Mouse (Mus musculus) kidney, embryonic 14.5 days (tissue): ENCODE measurements around the gene Zfp36. TPM values are rescaled to one million over a fixed set of nuclear protein-coding genes. Genes with fewer than 3 reads are reported as not detected.

Experiments used
- ATAC-seq: fragments of 200-750 bp; cut with Nextera tagmentation; 2 replicates; pipeline ENCODE4 v1.8.0; 2017; ENCODE audit warnings: moderate number of reproducible peaks, mild to moderate bottlenecking, moderate TSS enrichment, moderate library complexity; ENCODE audit not compliant: low FRiP score, low TSS enrichment
- H3K27ac ChIP-seq: fragments of 300-500 bp; sonication (generic); 2 replicates; pipeline ENCODE4 v1.5.1; 2014; ENCODE audit warnings: low read depth, mild to moderate bottlenecking, low read length, moderate library complexity, mixed read lengths
- H3K27me3 ChIP-seq: fragments of 300-500 bp; sonication (generic); 2 replicates; pipeline ENCODE4 v1.6.1; 2014; ENCODE audit warnings: mild to moderate bottlenecking, low read length; ENCODE audit not compliant: control insufficient read depth, insufficient read depth
- H3K36me3 ChIP-seq: fragments of 300-500 bp; sonication (generic); 2 replicates; pipeline ENCODE4 v1.6.1; 2014; ENCODE audit warnings: low read length, mixed read lengths; ENCODE audit not compliant: control insufficient read depth, insufficient read depth
- H3K4me1 ChIP-seq: fragments of 300-500 bp; sonication (generic); 2 replicates; pipeline ENCODE4 v1.6.1; 2014; ENCODE audit warnings: low read length, mixed read lengths; ENCODE audit not compliant: control insufficient read depth, insufficient read depth
- H3K4me2 ChIP-seq: fragments of 300-500 bp; sonication (generic); replicated peaks from 2 replicates; pipeline ENCODE4 v1.6.1; 2014; ENCODE audit warnings: low read depth, mild to moderate bottlenecking, low read length
- H3K4me3 ChIP-seq: fragments of 300-500 bp; sonication (generic); 2 replicates; pipeline ENCODE4 v1.5.1; 2014; ENCODE audit warnings: mild to moderate bottlenecking, low read length
- H3K9ac ChIP-seq: fragments of 300-500 bp; sonication (generic); 2 replicates; pipeline ENCODE4 v1.6.1; 2014; ENCODE audit warnings: low read depth, mild to moderate bottlenecking, low read length, moderate library complexity
- H3K9me3 ChIP-seq: fragments of 300-500 bp; sonication (generic); 2 replicates; pipeline ENCODE4 v1.6.1; 2016; ENCODE audit warnings: low read length; ENCODE audit not compliant: control insufficient read depth
- WGBS: fragments of 180-500 bp; shearing (Covaris S2); extraction: QIAGEN DNeasy Blood & Tissue Kit; methylation state at CpG from one replicate; pipeline ENCODE4 v1.1.7; 2014; 5-methylcytosine and 5-hydroxymethylcytosine counted together
- polyA plus RNA-seq: library from polyadenylated mRNA; unstranded; fragments of >200 nt; fragmentation: Nextera tagmentation; extraction: Ambion mirVana; gene quantifications from 2 replicates; pipeline ENCODE4 v1.2.1, GENCODE M21; 2014

Gene Zfp36
- polyA plus RNA-seq, 1 experiment from 2014 or later: 10.7 TPM

DNA sequence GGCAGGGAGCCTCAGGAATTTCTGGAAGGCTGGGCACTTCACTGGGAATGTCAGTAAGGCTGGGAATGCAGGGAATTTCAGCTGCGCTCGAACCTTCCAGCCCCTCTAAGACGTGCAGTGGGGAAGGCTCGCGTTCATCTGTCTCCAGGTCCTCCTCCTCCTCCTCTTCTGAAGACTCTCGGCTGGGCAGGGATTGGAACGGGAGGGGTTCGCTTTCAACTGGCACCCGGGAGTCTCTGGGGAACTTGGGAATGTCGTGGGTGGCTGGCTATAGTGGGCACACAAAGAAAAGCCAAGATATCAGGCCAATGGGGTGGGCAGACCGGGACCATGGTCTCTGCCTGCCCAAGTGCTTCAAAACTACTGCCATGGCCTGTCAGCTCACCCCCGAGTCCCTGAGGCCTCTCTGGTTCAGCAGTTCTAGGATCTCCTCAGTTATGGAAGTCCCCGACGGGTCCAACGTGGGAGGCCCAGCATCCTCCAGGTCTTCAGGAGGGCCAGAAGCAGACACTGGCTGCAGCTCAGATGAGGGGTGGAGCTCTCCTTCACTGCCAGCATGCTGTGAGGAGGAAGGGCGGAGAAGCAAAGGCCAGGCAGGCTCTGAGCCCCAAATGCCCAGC, 17.5 kb downstream of the Zfp36 start:
- Histone ChIP-seq H3K4me1 (peaks cover 9% of the 10 kb centered on the region; the same call in 1 of the 2 replicates), H3K4me3 (no peak overlapping the region), H3K9ac (no peak overlapping the region), H3K27ac (no peak overlapping the region), H3K27me3 (no peaks in the 10 kb centered on the region), H3K4me2 (no peak overlapping the region), H3K9me3 (no peaks in the 10 kb centered on the region), H3K36me3 (peaks cover 83% of the 10 kb centered on the region)
- ATAC-seq: no peak
- 87% methylated on average over 16 of the region's 16 CpGs for WGBS

DNA sequence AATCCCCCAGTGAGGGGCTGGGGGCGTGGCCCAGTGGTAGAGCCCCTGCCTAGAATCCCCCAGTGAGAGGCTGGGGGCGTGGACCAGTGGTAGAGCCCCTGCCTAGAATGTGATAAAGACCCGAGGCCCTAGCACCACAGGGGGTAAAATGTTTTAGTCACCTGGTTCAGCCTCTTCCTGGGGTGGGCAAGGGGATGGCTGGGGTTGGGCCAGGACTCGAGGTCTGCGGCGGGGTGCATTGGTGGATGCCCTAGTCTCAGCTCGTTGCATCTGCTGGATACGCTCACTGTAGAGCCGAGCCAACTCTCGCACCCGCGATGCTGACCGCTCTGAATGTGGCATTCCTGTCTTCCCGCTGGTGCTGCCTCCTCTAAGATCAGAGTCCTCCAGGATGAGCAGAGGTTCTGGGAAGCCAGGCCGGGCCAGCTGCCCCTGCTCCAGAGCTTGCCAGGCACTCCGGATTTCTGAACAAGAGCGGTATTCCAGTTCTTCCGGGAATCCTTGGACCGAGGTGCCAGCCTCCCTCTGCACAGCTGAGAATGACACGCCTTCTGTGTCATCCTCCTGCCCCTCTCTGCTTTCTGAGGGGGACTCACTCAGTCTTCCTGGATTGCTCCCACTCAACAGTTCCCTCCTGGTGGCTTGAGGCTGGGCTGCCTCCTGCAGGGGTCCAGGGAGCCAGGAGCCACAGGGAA, 18.3 kb downstream of the Zfp36 start:
- Histone ChIP-seq H3K9ac (no peak overlapping the region), H3K27me3 (no peaks in the 10 kb centered on the region), H3K4me1 (peaks cover 14% of the 10 kb centered on the region; the same call in 1 of the 2 replicates), H3K27ac (no peak overlapping the region), H3K4me2 (no peak overlapping the region), H3K4me3 (no peak overlapping the region), H3K36me3 (peaks cover 76% of the 10 kb centered on the region), H3K9me3 (no peaks in the 10 kb centered on the region)
- ATAC-seq: no peak
- 93% methylated on average over 20 of the region's 20 CpGs for WGBS

DNA sequence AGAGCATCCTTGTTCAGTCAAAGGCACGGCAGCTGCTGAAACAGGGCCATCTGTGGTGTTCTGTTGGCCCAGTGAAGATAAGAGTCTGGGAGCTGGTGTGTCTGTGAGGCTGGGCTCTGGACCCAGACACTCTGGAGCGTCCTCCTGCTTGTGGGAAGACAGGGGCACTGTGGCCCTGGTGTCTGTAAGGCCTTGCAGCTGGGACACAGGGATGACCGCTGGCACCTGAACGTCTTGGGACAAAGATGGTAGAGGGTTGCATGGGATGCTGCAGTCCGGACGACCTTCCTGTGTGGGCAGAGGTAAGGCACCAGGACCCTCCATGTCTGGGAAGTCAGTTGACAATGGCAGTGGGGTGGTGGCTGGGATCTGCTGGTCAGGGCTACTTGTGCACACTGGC, 19.8 kb downstream of the Zfp36 start:
- ATAC-seq: no peak
- 95% methylated on average over 6 of the region's 6 CpGs for WGBS
- Histone ChIP-seq H3K9me3 (no peaks in the 10 kb centered on the region), H3K36me3 (peaks cover 61% of the 10 kb centered on the region), H3K4me1 (peaks cover 17% of the 10 kb centered on the region; the same call in 1 of the 2 replicates), H3K9ac (no peak overlapping the region), H3K27ac (no peak overlapping the region), H3K27me3 (no peaks in the 10 kb centered on the region), H3K4me3 (no peak overlapping the region), H3K4me2 (no peak overlapping the region)

DNA sequence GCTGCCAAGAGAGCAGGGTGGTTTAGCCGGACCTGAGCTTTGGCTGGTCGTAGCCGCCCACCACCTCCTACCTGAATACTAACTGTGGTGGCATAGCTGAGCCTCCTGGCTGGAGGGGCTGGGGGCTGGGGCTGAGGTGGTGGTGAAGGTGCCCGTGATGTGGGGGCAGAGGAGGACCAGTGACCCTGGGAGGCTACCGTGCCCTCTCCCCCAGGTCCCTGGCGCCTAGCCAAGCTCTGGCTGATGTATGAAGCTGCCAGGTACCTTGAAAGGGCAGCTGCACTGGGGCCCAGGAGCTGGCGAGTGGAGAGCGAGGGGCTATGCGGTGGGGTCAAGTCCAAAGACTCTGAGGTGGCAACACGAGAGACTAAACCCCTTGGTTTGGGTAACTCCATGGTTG, 20.2 kb downstream of the Zfp36 start:
- no peak overlapping the region for H3K27ac ChIP-seq
- ATAC-seq: no peak
- H3K9ac ChIP-seq: no peak overlapping the region
- peaks cover 56% of the 10 kb centered on the region for H3K36me3 ChIP-seq
- WGBS: 86% methylated on average over 10 of the region's 10 CpGs
- no peaks in the 10 kb centered on the region for H3K9me3 ChIP-seq
- H3K4me3 ChIP-seq: no peak overlapping the region
- H3K4me1 ChIP-seq: peaks cover 17% of the 10 kb centered on the region; the same call in 1 of the 2 replicates
- H3K4me2 ChIP-seq: no peak overlapping the region
- no peaks in the 10 kb centered on the region for H3K27me3 ChIP-seq

DNA sequence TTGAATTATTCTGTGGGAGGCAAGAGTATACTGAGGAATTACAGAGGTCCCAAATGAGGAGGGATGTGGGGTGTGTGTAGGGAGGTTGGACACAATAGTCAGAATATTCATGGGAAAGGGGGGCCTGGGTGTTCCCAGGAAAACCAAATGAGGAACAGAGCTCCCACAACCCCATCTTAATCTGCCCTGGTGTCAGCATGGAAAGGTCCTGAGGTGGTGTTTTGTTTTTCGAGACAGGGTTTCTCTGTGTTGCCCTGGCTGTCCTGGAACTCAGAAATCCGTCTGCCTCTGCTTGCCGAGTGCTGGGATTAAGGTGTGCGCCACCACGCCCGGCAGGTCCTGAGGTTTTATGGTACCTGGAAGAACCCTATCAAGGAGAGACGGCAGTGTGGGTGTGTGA, 21.6 kb downstream of the Zfp36 start:
- ATAC-seq: no peak
- no peak overlapping the region for H3K9ac ChIP-seq
- no peaks in the 10 kb centered on the region for H3K27me3 ChIP-seq
- H3K9me3 ChIP-seq: no peaks in the 10 kb centered on the region
- WGBS: 63% methylated on average over 7 of the region's 7 CpGs
- H3K36me3 ChIP-seq: peaks cover 56% of the 10 kb centered on the region
- peak overlapping the region; percentile 77; the same call in 1 of the 2 replicates for H3K27ac ChIP-seq
- H3K4me3 ChIP-seq: no peak overlapping the region
- H3K4me1 ChIP-seq: peaks cover 17% of the 10 kb centered on the region; the same call in 1 of the 2 replicates
- H3K4me2 ChIP-seq: no peak overlapping the region

- WGBS: 19% methylated on average over 5 of the region's 5 CpGs
- H3K9ac ChIP-seq: peak overlapping the region; percentile 38; the same call in 1 of the 2 replicates
- H3K4me2 ChIP-seq: no peak overlapping the region
Observed at GRCm38 (mm10) chr7:28357984-28358383, 22.1 kb downstream of the Zfp36 start.

GRCm38 (mm10) chr7:28356981-28357380, 23.1 kb downstream of the Zfp36 start:
- H3K36me3 ChIP-seq: peaks cover 57% of the 10 kb centered on the region
- H3K9ac ChIP-seq: peak overlapping the region; percentile 18; the same call in 1 of the 2 replicates
- peak overlapping the region; percentile 77; the same call in 1 of the 2 replicates for H3K27ac ChIP-seq
- H3K9me3 ChIP-seq: no peaks in the 10 kb centered on the region
- WGBS: 3% methylated on average over 5 of the region's 5 CpGs
- H3K4me1 ChIP-seq: peaks cover 18% of the 10 kb centered on the region
- no peaks in the 10 kb centered on the region for H3K27me3 ChIP-seq
- no peak overlapping the region for H3K4me3 ChIP-seq
- peak; percentile 44 for ATAC-seq
- H3K4me2 ChIP-seq: no peak overlapping the region

More at GRCm38 (mm10) chr7:28357984-28358383, 22.1 kb downstream of the Zfp36 start:
- Histone ChIP-seq H3K9me3 (no peaks in the 10 kb centered on the region), H3K36me3 (peaks cover 58% of the 10 kb centered on the region), H3K4me1 (peaks cover 17% of the 10 kb centered on the region; the same call in 1 of the 2 replicates), H3K4me3 (no peak overlapping the region), H3K27me3 (no peaks in the 10 kb centered on the region), H3K27ac (peak overlapping the region; percentile 77; the same call in 1 of the 2 replicates)
- no peak for ATAC-seq

DNA sequence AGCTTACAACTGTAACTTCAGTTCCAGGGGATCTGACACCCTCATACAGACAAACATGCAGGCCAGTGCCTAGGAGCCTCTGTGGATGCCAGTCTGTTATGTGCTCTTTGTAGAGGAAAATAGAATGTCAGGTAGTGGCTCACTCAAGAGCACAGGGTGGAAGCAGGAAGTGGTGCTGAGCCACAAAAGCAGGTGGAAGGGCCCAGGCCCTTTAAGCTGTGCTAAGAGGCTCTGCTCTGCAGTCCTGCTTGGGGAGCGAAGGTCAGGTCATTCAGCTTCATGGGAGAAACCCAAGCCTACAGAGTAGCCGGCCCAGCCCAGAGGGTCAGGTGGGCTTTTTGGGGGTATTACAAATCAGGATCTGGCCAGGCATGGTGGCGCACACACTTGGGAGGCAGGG, 24.8 kb downstream of the Zfp36 start:
- H3K9me3 ChIP-seq: no peaks in the 10 kb centered on the region
- H3K4me2 ChIP-seq: no peak overlapping the region
- no peak overlapping the region for H3K9ac ChIP-seq
- H3K27me3 ChIP-seq: no peaks in the 10 kb centered on the region
- no peak overlapping the region for H3K27ac ChIP-seq
- no peak overlapping the region for H3K4me3 ChIP-seq
- ATAC-seq: no peak
- peaks cover 45% of the 10 kb centered on the region for H3K36me3 ChIP-seq
- 77% methylated on average over 3 of the region's 3 CpGs for WGBS
- H3K4me1 ChIP-seq: peaks cover 25% of the 10 kb centered on the region

DNA sequence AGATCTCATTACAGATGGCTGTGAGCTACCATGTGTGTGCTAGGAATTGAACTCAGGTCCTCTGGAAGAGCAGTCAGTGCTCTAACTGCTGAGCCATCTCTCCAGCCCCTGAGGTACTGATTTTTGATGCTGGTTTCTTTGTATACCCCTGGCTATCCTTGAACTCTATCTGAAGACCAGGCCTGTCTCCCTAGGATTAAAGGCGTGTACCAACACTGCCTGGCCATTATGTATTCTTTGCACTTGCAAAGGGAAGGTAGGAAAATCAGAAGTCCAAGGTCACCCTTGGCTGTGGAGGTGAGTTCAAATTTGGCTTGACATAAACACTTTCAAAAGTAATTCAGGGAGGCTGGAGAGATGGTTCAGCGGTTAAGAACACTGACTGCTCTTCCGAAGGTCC, 25.5 kb downstream of the Zfp36 start:
- H3K9ac ChIP-seq: no peak overlapping the region
- WGBS: 97% methylated on average over 3 of the region's 3 CpGs
- H3K4me3 ChIP-seq: no peak overlapping the region
- H3K27me3 ChIP-seq: no peaks in the 10 kb centered on the region
- no peak for ATAC-seq
- no peak overlapping the region for H3K4me2 ChIP-seq
- H3K36me3 ChIP-seq: peaks cover 38% of the 10 kb centered on the region
- H3K4me1 ChIP-seq: peaks cover 31% of the 10 kb centered on the region
- H3K27ac ChIP-seq: no peak overlapping the region
- H3K9me3 ChIP-seq: no peaks in the 10 kb centered on the region
